8 mouse cellular contexts compared by ENCODE assay signal in genomic region chr6:48742422-48743351, GRCm38 (mm10). TPM values are rescaled to one million over a fixed set of nuclear protein-coding genes. Genes with fewer than 3 reads are reported as not detected.
DNase-seq lines count a peak whose midpoint lies in the region; ATAC-seq lines count a peak whose summit lies in the region.

No protein-coding gene starts in this region.

- H3K4me2 ChIP-seq in intestine, embryonic 14.5 days (ENCODE audit: low read length) = peak overlapping the region; percentile 77
- H3K4me2 ChIP-seq in liver, embryonic 13.5 days = peak overlapping the region; percentile 53

- H3K4me1 ChIP-seq in intestine, embryonic 14.5 days (replicated peaks; ENCODE audit: control insufficient read depth, insufficient read depth, low read length) = peaks cover 10% of the 10 kb centered on the region; the same call in 1 of the 2 replicates
- peaks cover 33% of the 10 kb centered on the region for H3K4me1 ChIP-seq in liver, embryonic 13.5 days (replicated peaks)

- peak overlapping the region; percentile 39 for H3K4me3 ChIP-seq in intestine, embryonic 14.5 days (ENCODE audit: low read depth, low read length)
- peak overlapping the region; percentile 52 for H3K4me3 ChIP-seq in liver, embryonic 13.5 days (replicated peaks)

- peak overlapping the region; percentile 74 for H3K27ac ChIP-seq in intestine, embryonic 14.5 days (ENCODE audit: low read depth)
- H3K27ac ChIP-seq in liver, embryonic 13.5 days = peak overlapping the region; percentile 76

- DNase-seq in adrenal gland, adult (ENCODE audit: inconsistent age in 2 of 2, low spot score in 1 of 2) = peak; percentile 24 to 61
- DNase-seq in adrenal gland, postnatal 4 days (ENCODE audit: low spot score in 2 of 2) = no peak
- DNase-seq in thymus, postnatal 25 days = peak; percentile 14
- no peak for DNase-seq in thymus, postnatal 14 days
- DNase-seq in intestine, embryonic 14.5 days (ENCODE audit: low spot score) = peak; percentile 74
- DNase-seq in liver, embryonic 13.5 days = no peak
- DNase-seq in retina, postnatal 1 day = peak; percentile 34
- no peak for DNase-seq in gastrocnemius, postnatal 25 days

- H3K9ac ChIP-seq in intestine, embryonic 14.5 days (ENCODE audit: low read length) = peak overlapping the region; percentile 44
- peak overlapping the region; percentile 46 for H3K9ac ChIP-seq in liver, embryonic 13.5 days

- peak; percentile 59 for ATAC-seq in intestine, embryonic 14.5 days (replicated peaks; ENCODE audit: low FRiP score, low TSS enrichment, low read depth)
- peak; percentile 51 for ATAC-seq in liver, embryonic 13.5 days (ENCODE audit: low read depth)

- 2% methylated on average over 52 of the region's 52 CpGs for WGBS in intestine, embryonic 14.5 days
- WGBS in liver, embryonic 13.5 days (ENCODE audit: insufficient replicate concordance) = 56% methylated on average over 52 of the region's 52 CpGs

- H3K27me3 ChIP-seq in intestine, embryonic 14.5 days (replicated peaks; ENCODE audit: control insufficient read depth, insufficient read depth, low read length) = peaks cover 16% of the 10 kb centered on the region
- H3K27me3 ChIP-seq in liver, embryonic 13.5 days = no peaks in the 10 kb centered on the region

- H3K36me3 ChIP-seq in intestine, embryonic 14.5 days (ENCODE audit: control insufficient read depth, insufficient read depth, low read length) = no peaks in the 10 kb centered on the region
- no peaks in the 10 kb centered on the region for H3K36me3 ChIP-seq in liver, embryonic 13.5 days

- H3K9me3 ChIP-seq in intestine, embryonic 14.5 days (ENCODE audit: control insufficient read depth, low read length) = no peaks in the 10 kb centered on the region
- no peaks in the 10 kb centered on the region for H3K9me3 ChIP-seq in liver, embryonic 13.5 days (replicated peaks)

RNA-seq across cellular contexts. Expression of gene Gimap5, which starts 3.3 kb away (rescaled TPM):
- 10 to 100 TPM; 19.9 to 24.1 TPM for total RNA-seq in adrenal gland, postnatal 4 days (2021)
- polyA plus RNA-seq in intestine, embryonic 14.5 days (2014; fragmentation: Nextera tagmentation; extraction: Ambion mirVana) = 9.0 and 10.7 TPM in 2 replicates
- 2.8 and 3.3 TPM in 2 replicates for polyA plus RNA-seq in liver, embryonic 13.5 days (2015; fragmentation: Nextera tagmentation; extraction: Ambion mirVana)
- total RNA-seq in gastrocnemius, postnatal 25 days (2021) = 1 to 10 TPM; 1.6 to 3.3 TPM

RNA-seq across cellular contexts. Expression of gene Gimap1, which starts 3.8 kb away (rescaled TPM):
- 10 to 100 TPM; 16.3 to 18.0 TPM for total RNA-seq in adrenal gland, postnatal 4 days (2021)
- polyA plus RNA-seq in intestine, embryonic 14.5 days (2014; fragmentation: Nextera tagmentation; extraction: Ambion mirVana) = 21.0 and 23.8 TPM in 2 replicates
- polyA plus RNA-seq in liver, embryonic 13.5 days (2015; fragmentation: Nextera tagmentation; extraction: Ambion mirVana) = 6.4 and 6.5 TPM in 2 replicates
- total RNA-seq in gastrocnemius, postnatal 25 days (2021) = 1 to 10 TPM; 2.5 to 5.0 TPM

RNA-seq across cellular contexts. Expression of gene Gimap7, which starts 24.3 kb away (rescaled TPM):
- not detected for total RNA-seq in adrenal gland, postnatal 4 days (2021)
- 0.14 and 0.16 TPM in 2 replicates for polyA plus RNA-seq in intestine, embryonic 14.5 days (2014; fragmentation: Nextera tagmentation; extraction: Ambion mirVana)
- polyA plus RNA-seq in liver, embryonic 13.5 days (2015; fragmentation: Nextera tagmentation; extraction: Ambion mirVana) = 0.10 and 0.14 TPM in 2 replicates
- total RNA-seq in gastrocnemius, postnatal 25 days (2021) = not detected

RNA-seq across cellular contexts. Expression of gene Gm28053, which starts 24.3 kb away (rescaled TPM):
- 1 to 10 TPM; 2.8 to 6.3 TPM for total RNA-seq in adrenal gland, postnatal 4 days (2021)
- polyA plus RNA-seq in intestine, embryonic 14.5 days (2014; fragmentation: Nextera tagmentation; extraction: Ambion mirVana) = 1.4 and 4.9 TPM in 2 replicates
- 1.6 TPM in 2 replicates for polyA plus RNA-seq in liver, embryonic 13.5 days (2015; fragmentation: Nextera tagmentation; extraction: Ambion mirVana)
- not detected for total RNA-seq in gastrocnemius, postnatal 25 days (2021)

RNA-seq across cellular contexts. Expression of gene Gimap3, which starts 28.0 kb away (rescaled TPM):
- total RNA-seq in adrenal gland, postnatal 4 days (2021) = 1 to 10 TPM in 1 of 2 experiments, under 1 TPM in 1; 0.81 to 1.2 TPM
- polyA plus RNA-seq in intestine, embryonic 14.5 days (2014; fragmentation: Nextera tagmentation; extraction: Ambion mirVana) = 0.19 TPM in 1 of 2 replicates, not detected in the other
- 0.05 TPM in 1 of 2 replicates, not detected in the other for polyA plus RNA-seq in liver, embryonic 13.5 days (2015; fragmentation: Nextera tagmentation; extraction: Ambion mirVana)
- total RNA-seq in gastrocnemius, postnatal 25 days (2021) = under 1 TPM in 1 of 2 experiments, not detected in 1; 0.32 TPM

Comparison
In these comparisons a context has a peak if more than half of its experiments do, and no peak if none do; other contexts are left out.
1. DNase-seq: peak in adrenal gland, adult (2 of 2), thymus, postnatal 25 days (single experiment), intestine, embryonic 14.5 days (single experiment) and retina, postnatal 1 day (single experiment); none in adrenal gland, postnatal 4 days (0 of 2), thymus, postnatal 14 days (single experiment), liver, embryonic 13.5 days (single experiment) and gastrocnemius, postnatal 25 days (single experiment).
2. RNA of gene Gimap5, which starts 3.3 kb away (total RNA-seq): 19.9 to 24.1 TPM in adrenal gland, postnatal 4 days; 1.6 to 3.3 TPM in gastrocnemius, postnatal 25 days; every median in the first group is over 4 times any median in the second.